Mouse (Mus musculus): ENCODE results near the gene Cherp. TPM values are rescaled to one million over a fixed set of nuclear protein-coding genes. Genes with fewer than 3 reads are reported as not detected.
A peak's percentile ranks its signal among the peaks of the same experiment; 100 is the strongest.

The Cherp gene
- polyA plus RNA-seq, 1 experiment from 2014 or later, result 53.4 TPM

DNA sequence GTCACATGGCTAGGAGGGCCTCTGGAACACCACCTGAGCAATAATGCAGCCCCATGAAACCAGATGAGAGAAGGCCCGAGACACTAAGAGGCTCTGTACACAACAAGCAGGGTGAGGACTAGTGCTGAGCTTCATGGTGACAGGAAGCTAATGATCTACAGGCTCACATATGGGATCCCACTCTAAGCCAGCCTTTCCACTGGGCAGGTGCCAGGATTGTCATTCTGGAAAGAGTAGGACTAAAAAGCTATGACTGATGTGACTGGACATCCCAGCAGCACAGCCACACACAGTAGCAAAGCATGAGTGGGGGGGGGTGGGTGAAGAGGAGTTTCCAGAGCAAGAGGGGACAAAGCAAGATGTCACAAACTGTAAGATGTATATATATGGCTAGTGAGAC lies 22.9 kb upstream of the Cherp start:
- WGBS, result 70% methylated on average over 1 of the region's 1 CpGs
- Histone ChIP-seq H3K9me3 (no peaks in the 10 kb centered on the region), H3K36me3 (peaks cover 38% of the 10 kb centered on the region)

DNA sequence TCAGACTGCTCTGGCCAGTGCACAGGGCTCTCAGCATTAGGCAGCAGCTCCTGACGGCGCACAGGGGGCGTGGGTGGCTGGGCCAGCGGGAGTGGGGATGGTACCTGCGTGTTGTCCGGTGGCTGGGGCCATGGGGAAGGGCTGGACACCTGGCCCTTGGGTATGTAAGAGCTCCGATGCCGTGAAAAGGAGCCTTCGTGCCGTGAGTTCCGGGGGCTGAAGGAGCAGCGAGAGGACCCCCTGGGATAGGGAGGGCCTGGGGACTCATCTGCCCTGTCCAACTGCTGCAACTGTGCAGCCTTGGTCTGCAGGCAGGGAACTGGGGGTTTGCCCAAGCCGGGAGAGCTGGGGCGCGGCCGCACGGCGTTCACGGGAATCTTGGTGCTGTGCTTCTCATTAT lies 21.2 kb upstream of the Cherp start:
- ATAC-seq (ENCODE audit: insufficient number of reproducible peaks, low FRiP score, low TSS enrichment, low read depth), result no peak
- H3K27me3 ChIP-seq, result no peaks in the 10 kb centered on the region
- H3K27ac ChIP-seq, result no peak overlapping the region
- no peak overlapping the region for H3K4me2 ChIP-seq
- no peak overlapping the region for H3K4me3 ChIP-seq
- WGBS, result 92% methylated on average over 19 of the region's 19 CpGs
- H3K9ac ChIP-seq, result no peak overlapping the region
- peaks cover 34% of the 10 kb centered on the region for H3K36me3 ChIP-seq
- peaks cover 18% of the 10 kb centered on the region for H3K4me1 ChIP-seq
- no peaks in the 10 kb centered on the region for H3K9me3 ChIP-seq

More for the DNA sequence above, 22.9 kb upstream of the Cherp start:
- no peak for ATAC-seq (ENCODE audit: insufficient number of reproducible peaks, low FRiP score, low TSS enrichment, low read depth)
- Histone ChIP-seq H3K4me2 (no peak overlapping the region), H3K27ac (no peak overlapping the region), H3K27me3 (no peaks in the 10 kb centered on the region), H3K9ac (no peak overlapping the region), H3K4me3 (no peak overlapping the region), H3K4me1 (peaks cover 13% of the 10 kb centered on the region)

- H3K9me3 ChIP-seq, result no peaks in the 10 kb centered on the region
- no peak for ATAC-seq (ENCODE audit: insufficient number of reproducible peaks, low FRiP score, low TSS enrichment, low read depth)
- H3K27ac ChIP-seq, result no peak overlapping the region
- H3K36me3 ChIP-seq, result peaks cover 34% of the 10 kb centered on the region
- 88% methylated on average over 23 of the region's 23 CpGs for WGBS
- no peak overlapping the region for H3K9ac ChIP-seq
- H3K4me1 ChIP-seq, result peaks cover 25% of the 10 kb centered on the region
- no peaks in the 10 kb centered on the region for H3K27me3 ChIP-seq
- H3K4me2 ChIP-seq, result no peak overlapping the region
- H3K4me3 ChIP-seq, result no peak overlapping the region
Observed at GRCm38 (mm10) chr8:72495411-72496111, 20.5 kb upstream of the Cherp start.

DNA sequence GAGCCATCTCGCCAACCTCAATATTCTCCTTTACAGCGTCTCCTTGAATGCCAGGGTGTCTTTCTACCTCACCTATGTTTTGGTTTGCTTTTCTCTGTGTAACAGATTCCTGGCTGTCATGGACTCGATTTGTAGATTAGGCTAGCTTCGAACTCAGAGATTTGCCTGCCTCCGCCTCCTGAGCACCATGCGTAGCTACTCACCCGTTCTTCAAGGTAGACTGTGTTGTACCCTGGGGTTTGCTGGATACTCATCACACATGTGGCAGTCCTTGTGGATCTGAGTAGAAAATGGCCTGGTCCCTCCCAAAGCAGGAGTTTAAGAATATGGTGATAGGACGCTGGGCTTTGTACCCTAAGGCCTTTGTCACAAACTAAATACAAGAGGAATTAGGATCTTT lies 18.4 kb upstream of the Cherp start:
- peak overlapping the region; percentile 43 for H3K9ac ChIP-seq

DNA sequence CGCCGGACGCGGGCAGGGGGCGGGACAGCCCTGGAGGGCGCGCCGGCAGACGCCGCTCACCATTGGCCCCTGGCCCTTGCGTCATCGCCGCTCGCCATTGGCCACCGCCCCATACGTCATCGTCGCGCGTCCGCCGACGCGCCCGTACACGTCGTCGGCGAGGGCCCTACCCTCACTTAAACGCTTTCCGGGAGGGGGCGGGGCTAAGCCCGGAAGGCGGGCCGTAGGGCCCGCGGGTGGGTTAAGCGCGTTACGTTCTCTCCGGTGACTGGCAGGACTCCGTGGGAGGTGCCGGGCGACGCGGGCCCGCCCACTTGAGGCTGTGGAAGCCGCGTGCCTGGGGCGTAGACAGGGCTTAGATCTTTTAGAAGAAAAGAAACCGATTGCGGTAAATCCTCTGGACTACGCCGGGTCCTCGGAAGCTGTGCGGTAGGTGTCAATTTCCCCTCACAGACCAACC lies 17.6 kb upstream of the Cherp start:
- ATAC-seq (ENCODE audit: insufficient number of reproducible peaks, low FRiP score, low TSS enrichment, low read depth), result peak; percentile 94
- WGBS, result under 1% methylated on average over 56 of the region's 56 CpGs
- peaks cover 42% of the 10 kb centered on the region for H3K36me3 ChIP-seq
- peak overlapping the region; percentile 72 for H3K4me2 ChIP-seq
- peaks cover 30% of the 10 kb centered on the region for H3K4me1 ChIP-seq
- peak overlapping the region; percentile 97 for H3K4me3 ChIP-seq
- H3K27ac ChIP-seq, result peak overlapping the region; percentile 84
- H3K9me3 ChIP-seq, result no peaks in the 10 kb centered on the region
- no peaks in the 10 kb centered on the region for H3K27me3 ChIP-seq
- H3K9ac ChIP-seq, result peak overlapping the region; percentile 84

More for the DNA sequence above, 18.4 kb upstream of the Cherp start:
- H3K27ac ChIP-seq, result peak overlapping the region; percentile 74
- H3K4me1 ChIP-seq, result peaks cover 30% of the 10 kb centered on the region
- peak overlapping the region; percentile 97 for H3K4me3 ChIP-seq
- H3K9me3 ChIP-seq, result no peaks in the 10 kb centered on the region
- WGBS, result 12% methylated on average over 8 of the region's 8 CpGs
- no peaks in the 10 kb centered on the region for H3K27me3 ChIP-seq
- peaks cover 37% of the 10 kb centered on the region for H3K36me3 ChIP-seq
- peak overlapping the region; percentile 72 for H3K4me2 ChIP-seq
- ATAC-seq (ENCODE audit: insufficient number of reproducible peaks, low FRiP score, low TSS enrichment, low read depth), result no peak

DNA sequence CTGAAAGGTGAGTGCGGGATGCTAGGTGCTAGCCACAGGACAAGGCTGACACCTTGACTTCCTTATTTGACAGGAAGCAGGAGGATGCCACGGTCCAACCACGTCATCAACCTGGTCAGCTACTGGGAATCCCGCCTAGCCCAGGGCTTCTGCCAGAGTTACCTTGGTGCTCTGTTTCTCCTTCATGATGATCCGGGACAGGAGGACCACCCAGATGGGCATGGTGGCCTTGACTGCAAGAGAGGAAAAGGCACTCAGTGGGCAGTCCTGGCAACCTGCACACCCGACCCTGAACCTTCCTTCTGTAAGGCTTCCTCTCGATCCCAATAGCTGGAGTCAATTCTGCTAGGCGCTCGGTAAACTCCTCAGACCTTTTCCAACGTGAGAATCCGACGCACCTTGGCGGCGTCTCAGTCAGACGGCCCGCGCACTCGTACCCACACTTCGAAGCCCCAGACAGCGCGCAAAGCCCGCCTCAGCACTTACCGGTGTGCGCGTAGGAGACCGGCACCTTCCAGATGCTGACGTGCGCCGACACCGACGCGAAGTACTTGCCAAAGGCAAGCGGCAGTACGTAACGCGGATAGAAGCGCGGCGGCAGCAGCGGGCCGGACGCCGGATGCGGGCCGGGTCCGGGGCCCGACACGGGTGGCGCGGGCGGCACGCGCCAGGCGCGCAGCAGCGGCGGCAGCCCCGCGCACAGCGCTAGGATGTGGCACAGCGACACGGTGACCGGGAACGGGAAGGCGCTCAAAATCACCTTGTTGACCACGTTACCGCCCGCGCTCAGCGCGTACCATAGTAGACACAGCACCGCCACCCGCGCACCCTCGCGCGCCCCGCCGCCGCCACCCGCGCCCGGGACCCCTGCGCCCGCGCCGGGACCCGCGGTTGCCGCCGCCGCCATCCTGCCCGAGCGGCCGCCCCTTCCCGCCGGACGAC lies 16.9 kb upstream of the Cherp start, which contains the start of gene Slc35e1:
Gene Slc35e1, minus strand, starts transcription at position 935 of the 942 bp plus-strand sequence.
- no peaks in the 10 kb centered on the region for H3K9me3 ChIP-seq
- H3K4me2 ChIP-seq, result peak within 1 kb of the TSS; percentile 87
- H3K9ac ChIP-seq, result peak within 1 kb of the TSS; percentile 84
- H3K4me3 ChIP-seq, result peak within 1 kb of the TSS; percentile 97
- ATAC-seq (ENCODE audit: insufficient number of reproducible peaks, low FRiP score, low TSS enrichment, low read depth), result no peak
- H3K27me3 ChIP-seq, result no peaks in the 10 kb centered on the region
- H3K36me3 ChIP-seq, result peaks cover 48% of the 10 kb centered on the region
- peak within 1 kb of the TSS; percentile 84 for H3K27ac ChIP-seq
- WGBS, result 1% methylated on average over 91 of the region's 98 CpGs
- peaks cover 30% of the 10 kb centered on the region for H3K4me1 ChIP-seq

- H3K36me3 ChIP-seq, result peaks cover 48% of the 10 kb centered on the region
- no peak for ATAC-seq (ENCODE audit: insufficient number of reproducible peaks, low FRiP score, low TSS enrichment, low read depth)
- peak overlapping the region; percentile 87 for H3K4me2 ChIP-seq
- peaks cover 30% of the 10 kb centered on the region for H3K4me1 ChIP-seq
- H3K27me3 ChIP-seq, result no peaks in the 10 kb centered on the region
- no peak overlapping the region for H3K27ac ChIP-seq
- no peaks in the 10 kb centered on the region for H3K9me3 ChIP-seq
- peak overlapping the region; percentile 97 for H3K4me3 ChIP-seq
- no peak overlapping the region for H3K9ac ChIP-seq
- WGBS, result 89% methylated on average over 2 of the region's 2 CpGs
Observed at GRCm38 (mm10) chr8:72491017-72491416, 16.0 kb upstream of the Cherp start.

DNA sequence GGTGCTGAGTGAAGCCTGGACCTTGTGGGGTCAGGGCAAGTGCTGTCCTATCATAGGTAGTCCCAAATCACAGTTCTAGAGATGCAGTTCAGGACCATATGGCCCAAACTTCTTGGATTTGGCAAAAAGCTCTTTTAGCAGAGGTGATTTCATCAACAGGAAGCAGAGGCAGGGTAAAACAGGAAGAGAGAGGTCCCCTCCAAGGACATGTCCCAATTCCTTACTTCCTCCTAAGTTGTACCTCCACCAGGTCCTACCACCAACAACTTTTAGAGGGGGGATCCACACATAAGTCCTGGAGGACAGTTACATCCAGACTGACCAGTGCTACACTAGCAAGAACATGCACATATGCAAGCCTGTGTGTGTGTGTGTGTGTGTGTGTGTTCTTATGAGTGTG lies 12.0 kb upstream of the Cherp start:
- H3K27ac ChIP-seq, result no peak overlapping the region
- no peaks in the 10 kb centered on the region for H3K9me3 ChIP-seq
- no peak overlapping the region for H3K4me2 ChIP-seq
- H3K27me3 ChIP-seq, result no peaks in the 10 kb centered on the region
- peaks cover 19% of the 10 kb centered on the region for H3K4me1 ChIP-seq
- no peak overlapping the region for H3K9ac ChIP-seq
- H3K36me3 ChIP-seq, result peaks cover 73% of the 10 kb centered on the region
- ATAC-seq (ENCODE audit: insufficient number of reproducible peaks, low FRiP score, low TSS enrichment, low read depth), result no peak
- H3K4me3 ChIP-seq, result no peak overlapping the region

GRCm38 (mm10) chr8:72485456-72486199 lies 10.6 kb upstream of the Cherp start:
- no peak overlapping the region for H3K4me3 ChIP-seq
- H3K9me3 ChIP-seq, result no peaks in the 10 kb centered on the region
- peaks cover 8% of the 10 kb centered on the region; the same call in 1 of the 2 replicates for H3K4me1 ChIP-seq
- 83% methylated on average over 6 of the region's 6 CpGs for WGBS
- ATAC-seq (ENCODE audit: insufficient number of reproducible peaks, low FRiP score, low TSS enrichment, low read depth), result no peak
- H3K27me3 ChIP-seq, result no peaks in the 10 kb centered on the region
- no peak overlapping the region for H3K9ac ChIP-seq
- peaks cover 86% of the 10 kb centered on the region for H3K36me3 ChIP-seq
- no peak overlapping the region for H3K4me2 ChIP-seq
- no peak overlapping the region for H3K27ac ChIP-seq

- no peak overlapping the region for H3K27ac ChIP-seq
- H3K4me2 ChIP-seq, result no peak overlapping the region
- peaks cover 8% of the 10 kb centered on the region for H3K4me1 ChIP-seq
- WGBS, result 93% methylated on average over 7 of the region's 7 CpGs
- ATAC-seq (ENCODE audit: insufficient number of reproducible peaks, low FRiP score, low TSS enrichment, low read depth), result no peak
- no peaks in the 10 kb centered on the region for H3K27me3 ChIP-seq
- no peak overlapping the region for H3K9ac ChIP-seq
- no peak overlapping the region for H3K4me3 ChIP-seq
- H3K36me3 ChIP-seq, result peaks cover 76% of the 10 kb centered on the region
- no peaks in the 10 kb centered on the region for H3K9me3 ChIP-seq
Observed at GRCm38 (mm10) chr8:72470684-72471083, 4.3 kb downstream of the Cherp start.

DNA sequence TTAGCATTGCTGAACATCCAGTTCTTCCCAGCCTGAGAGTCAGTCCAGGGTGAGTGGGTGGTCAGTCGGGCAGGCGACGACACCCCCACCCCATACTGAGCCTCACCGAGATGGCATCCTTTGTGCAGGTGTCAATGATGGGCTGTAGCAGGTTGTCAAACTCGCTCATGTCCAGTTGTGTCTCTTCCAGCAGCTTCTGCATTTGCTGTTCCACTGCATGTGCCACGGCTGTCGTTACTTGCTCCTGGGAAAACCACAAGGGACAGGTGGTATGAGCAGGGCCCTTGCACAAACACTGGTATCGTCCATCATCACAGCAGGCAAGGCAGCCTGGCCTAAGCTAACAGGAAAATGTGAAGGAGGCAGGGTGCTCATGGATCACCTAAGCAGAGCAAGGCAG lies 5.0 kb downstream of the Cherp start:
- Histone ChIP-seq H3K27ac (no peak overlapping the region), H3K27me3 (no peaks in the 10 kb centered on the region), H3K36me3 (peaks cover 83% of the 10 kb centered on the region), H3K4me1 (peaks cover 8% of the 10 kb centered on the region), H3K4me2 (no peak overlapping the region), H3K4me3 (no peak overlapping the region), H3K9me3 (no peaks in the 10 kb centered on the region), H3K9ac (no peak overlapping the region)
- WGBS, result 94% methylated on average over 8 of the region's 8 CpGs
- no peak for ATAC-seq (ENCODE audit: insufficient number of reproducible peaks, low FRiP score, low TSS enrichment, low read depth)
